Mouse (Mus musculus) lung, adult 2 months (tissue): ENCODE measurements around the gene Srebf1. TPM values are rescaled to one million over a fixed set of nuclear protein-coding genes. Genes with fewer than 3 reads are reported as not detected.
A peak's percentile ranks its signal among the peaks of the same experiment; 100 is the strongest.

ENCODE experiments used
- DNase-seq: peaks from one replicate; pipeline ENCODE4 v3.0.0; 2022
- H3K4me1 ChIP-seq: fragments of 200-500 bp; 2 replicates; pipeline ENCODE4 v1.6.1; 2011; ENCODE audit warnings: low read length; ENCODE audit not compliant: control insufficient read depth, insufficient read depth
- H3K4me3 ChIP-seq: fragments of 200-500 bp; replicated peaks from 2 replicates; pipeline ENCODE3; 2011; ENCODE audit warnings: low read depth, mild to moderate bottlenecking, control low read depth, low read length; ENCODE audit errors: extremely low read depth
- CTCF ChIP-seq: fragments of 200-500 bp; IDR thresholded peaks from 2 replicates; pipeline ENCODE4 v1.5.1; 2011; ENCODE audit warnings: mild to moderate bottlenecking, low read length, control low read depth; ENCODE audit not compliant: insufficient read depth
- POLR2A ChIP-seq: fragments of 200-500 bp; IDR thresholded peaks from 2 replicates; pipeline ENCODE4 v1.6.1; 2011; ENCODE audit warnings: low read depth, mild to moderate bottlenecking, control low read depth, low read length, borderline replicate concordance; ENCODE audit errors: extremely low read depth
- WGBS: fragments of 180-500 bp; shearing (Covaris S2); methylation state at CpG from one replicate; pipeline ENCODE4 v1.1.7; 2018; 5-methylcytosine and 5-hydroxymethylcytosine counted together
- polyA plus RNA-seq: library from polyadenylated mRNA; depleted of rRNA; stranded (reverse); fragments of >200 nt; gene quantifications from 2 replicates; pipeline ENCODE4 v1.2.3, GENCODE M21; 2012

The Srebf1 gene
- polyA plus RNA-seq, 1 experiment: 206 TPM

DNA sequence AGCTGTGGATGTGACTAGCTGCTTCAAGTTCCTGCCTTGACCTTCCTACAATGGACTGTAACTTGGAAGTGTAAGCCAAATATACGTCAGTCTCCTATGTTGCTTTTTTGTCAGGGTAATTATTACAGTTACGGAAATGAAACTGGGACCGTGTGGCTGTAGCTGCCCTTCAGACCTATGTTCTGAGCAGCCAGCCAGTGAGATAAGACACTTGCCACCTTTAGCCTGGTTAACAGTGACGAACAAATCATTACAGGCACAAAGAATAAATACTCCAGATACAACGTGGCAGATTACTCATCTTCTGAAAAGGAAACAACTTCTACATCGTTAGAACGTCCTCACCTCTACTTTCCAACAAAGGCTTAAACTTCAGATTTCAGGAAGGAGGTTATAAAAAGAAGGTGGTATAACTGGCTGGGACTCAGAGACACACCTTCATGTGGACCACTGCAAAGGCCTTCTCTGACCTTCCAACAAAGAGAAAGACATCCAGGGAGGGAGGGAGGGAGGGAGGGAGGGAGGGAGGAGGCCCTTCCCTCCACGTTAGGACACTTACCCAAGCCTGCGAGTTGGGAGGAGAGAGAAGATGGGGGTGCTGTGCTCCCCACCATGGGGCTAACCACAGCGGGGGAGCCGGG, 22.2 kb upstream of the Srebf1 start:
- no peak for TF ChIP-seq CTCF
- no peak for TF ChIP-seq POLR2A
- WGBS: 66% methylated on average over 11 of the region's 11 CpGs
- Histone ChIP-seq H3K4me1 (no peaks in the 10 kb centered on the region), H3K4me3 (no peak overlapping the region)
- no peak for DNase-seq

DNA sequence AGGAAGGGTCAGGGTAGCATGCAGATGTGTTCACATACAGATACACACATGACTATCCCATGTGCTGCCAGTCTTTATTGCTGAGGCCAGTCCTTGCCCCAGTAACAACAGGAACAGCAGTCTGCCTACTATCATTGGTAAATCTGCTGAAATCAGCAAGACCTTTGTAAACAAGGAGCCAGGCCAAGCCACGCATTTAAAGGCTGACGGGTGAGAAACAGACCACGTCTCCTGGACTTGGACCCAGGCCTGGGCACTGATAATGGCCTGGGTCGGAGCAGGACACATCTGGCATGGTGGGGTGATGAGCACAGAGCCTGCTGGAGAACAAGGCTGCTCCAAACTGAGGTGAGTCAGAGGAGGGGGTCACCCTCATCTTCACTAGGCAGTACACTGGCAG, 18.1 kb upstream of the Srebf1 start:
- no peak for TF ChIP-seq POLR2A
- TF ChIP-seq CTCF: no peak
- WGBS: 75% methylated on average over 4 of the region's 4 CpGs
- H3K4me3 ChIP-seq: no peak overlapping the region

DNA sequence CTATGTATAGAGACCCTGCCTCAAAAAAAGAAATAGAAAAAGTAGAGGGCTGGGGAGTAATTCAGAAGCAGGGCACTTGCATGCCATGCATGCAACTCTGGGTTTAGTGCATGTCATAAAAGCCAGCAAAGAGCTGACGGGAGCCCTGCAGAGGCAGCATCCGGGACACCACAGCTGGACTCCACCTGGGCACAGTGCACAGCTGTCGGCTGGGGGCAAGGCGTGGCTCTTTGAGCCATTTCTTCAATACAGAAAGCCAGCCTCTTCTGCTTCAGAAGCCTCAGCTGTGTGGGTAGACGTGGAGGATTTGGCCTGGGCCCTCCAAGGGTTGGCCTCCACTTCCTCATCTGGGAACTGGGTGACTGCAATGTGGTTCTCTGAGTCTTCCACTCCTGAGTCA, 13.0 kb upstream of the Srebf1 start:
- WGBS: 87% methylated on average over 5 of the region's 5 CpGs

More for the DNA sequence above, 18.1 kb upstream of the Srebf1 start:
- no peak for DNase-seq
- no peaks in the 10 kb centered on the region for H3K4me1 ChIP-seq

DNA sequence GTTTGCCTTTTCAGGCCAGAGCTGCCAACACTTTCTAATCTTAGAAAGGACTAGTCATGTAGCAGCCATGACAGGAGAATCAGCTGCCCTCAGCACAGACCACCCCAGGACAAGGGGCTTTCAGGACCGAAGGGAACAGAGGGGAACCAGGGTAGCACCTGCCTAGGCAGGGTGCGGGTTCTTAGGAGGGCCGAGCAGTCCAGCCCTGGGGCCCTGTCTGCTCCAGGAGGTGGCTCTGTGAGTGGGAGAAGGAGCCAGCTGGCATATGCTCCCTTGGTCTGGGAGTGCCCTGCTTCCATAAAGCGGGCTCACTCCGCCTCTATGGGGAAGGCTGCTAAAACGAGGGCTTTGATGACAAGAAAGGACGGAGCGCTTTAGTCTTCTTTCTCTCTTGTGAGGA, 10.9 kb upstream of the Srebf1 start:
- DNase-seq: no peak
- 57% methylated on average over 8 of the region's 8 CpGs for WGBS
- TF ChIP-seq CTCF: no peak
- no peak for TF ChIP-seq POLR2A

More for the DNA sequence above, 13.0 kb upstream of the Srebf1 start:
- Histone ChIP-seq H3K4me1 (no peaks in the 10 kb centered on the region; the same call in 1 of the 2 replicates), H3K4me3 (no peak overlapping the region)
- no peak for TF ChIP-seq POLR2A
- no peak for TF ChIP-seq CTCF
- no peak for DNase-seq

DNA sequence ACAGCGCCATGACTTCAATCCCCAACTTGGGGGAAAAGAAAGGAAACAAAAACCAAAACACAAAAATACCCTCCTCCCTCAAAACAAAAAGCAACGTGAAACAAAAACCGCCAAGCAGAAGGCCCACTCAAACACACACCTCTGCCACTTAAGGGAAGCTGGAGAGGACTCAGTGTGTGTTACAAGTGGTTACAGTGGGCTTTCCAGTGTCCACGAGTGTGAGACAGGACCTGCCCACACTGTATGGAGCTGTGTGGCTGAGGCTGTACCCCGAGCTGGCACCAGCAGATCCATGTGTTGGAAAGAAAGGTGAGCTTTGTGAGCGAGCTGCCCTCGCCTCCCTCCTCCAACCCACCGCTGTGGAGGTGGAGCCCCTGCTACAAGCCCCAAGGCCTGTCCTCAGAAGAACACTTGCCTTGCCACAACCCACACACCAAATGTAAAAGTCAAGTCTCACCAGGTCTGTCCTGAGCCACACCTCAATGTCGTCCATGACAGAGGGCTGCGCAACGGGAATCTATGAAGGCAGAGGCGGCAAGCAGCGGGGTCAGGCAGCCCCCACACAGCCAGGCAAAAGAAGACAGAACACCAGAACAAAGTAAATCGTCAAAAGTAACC, 10.2 kb upstream of the Srebf1 start:
- no peak for TF ChIP-seq POLR2A
- DNase-seq: no peak
- Histone ChIP-seq H3K4me1 (no peaks in the 10 kb centered on the region; the same call in 1 of the 2 replicates), H3K4me3 (no peak overlapping the region)
- 67% methylated on average over 14 of the region's 14 CpGs for WGBS

More for the DNA sequence above, 10.9 kb upstream of the Srebf1 start:
- Histone ChIP-seq H3K4me3 (no peak overlapping the region), H3K4me1 (no peaks in the 10 kb centered on the region; the same call in 1 of the 2 replicates)

DNA sequence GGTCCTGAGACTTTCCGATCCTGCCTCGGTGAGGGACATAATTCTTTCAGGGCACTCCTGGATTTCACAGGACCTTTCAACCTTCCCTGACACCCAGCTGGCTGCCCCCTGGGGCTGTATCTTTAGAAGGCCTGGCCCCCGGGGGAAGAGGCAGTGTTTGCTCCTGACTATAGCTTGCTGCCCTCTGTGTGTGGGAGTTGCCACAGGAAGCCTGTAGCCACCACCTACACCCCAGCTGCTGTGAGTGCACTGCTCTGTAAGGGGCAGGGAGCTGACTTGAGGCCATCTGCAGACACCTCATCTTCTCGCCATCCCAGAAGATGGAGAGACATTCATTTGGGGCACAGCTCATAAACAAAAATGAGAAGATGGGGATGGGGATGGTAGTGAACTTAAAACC, 9.6 kb upstream of the Srebf1 start:
- no peaks in the 10 kb centered on the region; the same call in 1 of the 2 replicates for H3K4me1 ChIP-seq
- 56% methylated on average over 4 of the region's 4 CpGs for WGBS
- TF ChIP-seq CTCF: no peak
- TF ChIP-seq POLR2A: no peak

DNA sequence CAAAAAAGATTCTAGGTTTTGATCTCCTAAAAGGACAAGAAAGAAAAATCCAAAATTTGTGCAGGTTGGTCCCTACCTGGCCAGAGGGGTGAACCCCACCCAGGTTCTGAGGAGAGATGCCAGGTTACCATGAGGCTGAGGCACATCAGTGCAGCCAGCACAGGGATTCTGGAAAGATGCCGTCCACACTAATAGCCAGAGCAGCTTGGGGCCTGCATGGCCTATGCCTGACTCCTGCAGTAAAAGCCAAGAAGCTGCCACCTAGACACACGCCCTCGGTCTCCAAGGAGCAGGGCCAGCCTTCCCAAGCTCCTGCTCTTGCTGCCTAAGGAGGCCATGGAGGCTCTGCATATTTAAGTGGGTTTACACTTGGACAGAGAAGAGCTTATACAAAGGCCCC, 8.9 kb upstream of the Srebf1 start:
- 70% methylated on average over 3 of the region's 3 CpGs for WGBS
- H3K4me3 ChIP-seq: no peak overlapping the region
- DNase-seq: no peak
- TF ChIP-seq POLR2A (no peak), CTCF (no peak)
- no peaks in the 10 kb centered on the region; the same call in 1 of the 2 replicates for H3K4me1 ChIP-seq

More for the DNA sequence above, 9.6 kb upstream of the Srebf1 start:
- no peak for DNase-seq
- H3K4me3 ChIP-seq: no peak overlapping the region

DNA sequence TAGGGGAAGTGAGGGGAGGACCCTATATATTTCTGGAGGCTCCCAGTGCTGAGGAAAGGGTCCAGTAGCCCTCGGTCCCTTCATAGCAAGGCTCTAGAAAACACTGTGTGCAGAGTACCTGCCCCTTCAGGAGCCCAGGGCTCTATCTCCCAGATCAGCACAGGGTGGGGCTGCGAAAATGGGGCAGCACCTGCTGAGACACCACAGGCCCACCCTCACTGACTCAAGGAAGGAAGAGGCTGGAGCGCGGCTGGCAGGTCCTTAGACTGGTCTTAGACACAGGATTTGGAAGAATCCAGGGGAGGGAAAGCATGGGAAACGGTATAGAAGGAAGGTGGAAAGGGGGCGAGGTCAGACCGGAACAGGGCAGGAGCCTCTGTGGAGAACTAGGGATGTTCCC, 8.1 kb upstream of the Srebf1 start:
- TF ChIP-seq POLR2A (no peak), CTCF (no peak)
- Histone ChIP-seq H3K4me3 (no peak overlapping the region), H3K4me1 (no peaks in the 10 kb centered on the region; the same call in 1 of the 2 replicates)
- DNase-seq: no peak
- 88% methylated on average over 7 of the region's 7 CpGs for WGBS

DNA sequence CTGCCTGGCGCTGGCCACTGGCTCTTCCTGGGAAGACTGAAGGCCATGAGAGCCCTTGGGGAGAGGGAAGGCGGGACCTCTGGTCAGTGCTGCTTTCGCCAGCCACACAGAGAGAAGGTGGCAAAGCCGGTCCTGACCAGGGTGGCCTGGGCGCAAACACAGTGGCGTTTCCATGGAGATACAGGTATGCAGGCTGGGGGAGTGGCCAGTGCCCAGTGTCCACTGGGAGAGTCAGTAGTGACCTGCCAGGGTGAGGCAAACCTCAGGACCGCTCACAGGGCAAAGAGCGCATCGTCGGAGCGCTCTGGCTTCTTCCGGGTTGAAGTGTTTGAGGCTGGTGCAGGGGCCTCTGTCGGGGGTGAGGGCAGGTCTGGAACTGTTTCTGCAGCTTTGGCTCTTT, 7.4 kb upstream of the Srebf1 start:
- DNase-seq: peak; percentile 64
- H3K4me1 ChIP-seq: no peaks in the 10 kb centered on the region; the same call in 1 of the 2 replicates
- H3K4me3 ChIP-seq: no peak overlapping the region
- WGBS: 63% methylated on average over 13 of the region's 13 CpGs
- TF ChIP-seq CTCF (no peak), POLR2A (no peak)

DNA sequence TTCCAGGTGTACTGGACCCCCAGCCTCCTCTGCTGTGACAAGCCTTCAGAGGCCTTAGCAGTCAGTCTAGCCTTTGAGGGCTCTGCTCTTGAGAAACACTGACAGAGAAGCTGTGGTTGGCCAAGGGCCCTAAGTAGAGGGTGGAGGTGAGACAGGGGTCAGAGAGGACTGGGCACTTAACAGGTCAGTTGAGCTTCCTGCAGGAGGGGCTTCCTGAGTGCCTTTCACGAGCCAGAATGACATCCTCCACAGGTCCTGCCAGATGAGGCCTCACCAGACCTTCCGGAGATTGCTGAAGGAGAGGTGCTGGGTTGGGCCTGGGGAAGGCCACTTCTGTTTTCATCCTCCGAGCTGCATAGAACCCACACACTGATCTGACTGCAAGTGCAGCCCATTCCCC, 6.1 kb upstream of the Srebf1 start:
- no peak for DNase-seq
- TF ChIP-seq CTCF (no peak), POLR2A (no peak)
- Histone ChIP-seq H3K4me3 (no peak overlapping the region), H3K4me1 (no peaks in the 10 kb centered on the region; the same call in 1 of the 2 replicates)
- 48% methylated on average over 3 of the region's 3 CpGs for WGBS
